Mouse (Mus musculus) limb, embryonic 15.5 days (tissue): ENCODE data around the gene Igfbp7. TPM values are rescaled to one million over a fixed set of nuclear protein-coding genes. Genes with fewer than 3 reads are reported as not detected.

Experiments
- ATAC-seq: fragments of 200-750 bp; cut with Nextera tagmentation; 2 replicates; pipeline ENCODE4 v1.8.0; 2017; ENCODE audit warnings: low read depth, moderate TSS enrichment; ENCODE audit not compliant: insufficient number of reproducible peaks, low FRiP score, low TSS enrichment
- H3K27ac ChIP-seq: fragments of 300-500 bp; sonication (generic); 2 replicates; pipeline ENCODE4 v1.5.1; 2015; ENCODE audit warnings: moderate library complexity, mild to moderate bottlenecking, inconsistent platforms
- H3K27me3 ChIP-seq: fragments of 300-500 bp; sonication (generic); 2 replicates; pipeline ENCODE4 v1.6.1; 2015; ENCODE audit warnings: inconsistent platforms
- H3K36me3 ChIP-seq: fragments of 300-500 bp; sonication (generic); 2 replicates; pipeline ENCODE4 v1.6.1; 2015; ENCODE audit warnings: inconsistent platforms
- H3K4me1 ChIP-seq: fragments of 300-500 bp; sonication (generic); 2 replicates; pipeline ENCODE4 v1.6.1; 2015; ENCODE audit warnings: inconsistent platforms
- H3K4me2 ChIP-seq: fragments of 300-500 bp; sonication (generic); 2 replicates; pipeline ENCODE4 v1.6.1; 2015; ENCODE audit warnings: mild to moderate bottlenecking, inconsistent platforms
- H3K4me3 ChIP-seq: fragments of 300-500 bp; sonication (generic); 2 replicates; pipeline ENCODE4 v1.5.1; 2015; ENCODE audit warnings: mild to moderate bottlenecking, inconsistent platforms
- H3K9ac ChIP-seq: fragments of 300-500 bp; sonication (generic); 2 replicates; pipeline ENCODE4 v1.6.1; 2015; ENCODE audit warnings: inconsistent platforms
- H3K9me3 ChIP-seq: fragments of 300-500 bp; sonication (generic); 2 replicates; pipeline ENCODE4 v1.6.1; 2016; ENCODE audit warnings: inconsistent platforms
- WGBS: fragments of 180-500 bp; shearing (Covaris S2); methylation state at CpG from one replicate; pipeline ENCODE4 v1.1.7; 2015; 5-methylcytosine and 5-hydroxymethylcytosine counted together
- polyA plus RNA-seq: library from polyadenylated mRNA; unstranded; fragments of >200 nt; fragmentation: Nextera tagmentation; extraction: Ambion mirVana; gene quantifications from 2 replicates; pipeline ENCODE4 v1.2.1, GENCODE M21; 2015

Gene Igfbp7
- polyA plus RNA-seq, 1 experiment from 2014 or later, result 138 TPM

- Histone ChIP-seq H3K36me3 (no peaks in the 10 kb centered on the region), H3K4me2 (no peak overlapping the region), H3K4me1 (peaks cover 7% of the 10 kb centered on the region; the same call in 1 of the 2 replicates), H3K9ac (no peak overlapping the region), H3K27ac (no peak overlapping the region), H3K4me3 (no peak overlapping the region), H3K27me3 (no peaks in the 10 kb centered on the region), H3K9me3 (no peaks in the 10 kb centered on the region)
- no peak for ATAC-seq
- 81% methylated on average over 6 of the region's 6 CpGs for WGBS
These were observed 21.8 kb downstream of the Igfbp7 start for GRCm38 (mm10) chr5:77385900-77386595.

GRCm38 (mm10) chr5:77385221-77385620 lies 22.6 kb downstream of the Igfbp7 start:
- 42% methylated on average over 5 of the region's 5 CpGs for WGBS
- H3K9ac ChIP-seq, result no peak overlapping the region
- no peaks in the 10 kb centered on the region for H3K9me3 ChIP-seq
- H3K36me3 ChIP-seq, result no peaks in the 10 kb centered on the region
- no peak for ATAC-seq
- H3K4me1 ChIP-seq, result peaks cover 7% of the 10 kb centered on the region; the same call in 1 of the 2 replicates
- no peak overlapping the region for H3K27ac ChIP-seq
- H3K4me2 ChIP-seq, result no peak overlapping the region
- H3K4me3 ChIP-seq, result no peak overlapping the region
- H3K27me3 ChIP-seq, result no peaks in the 10 kb centered on the region

GRCm38 (mm10) chr5:77384724-77385123 lies 23.1 kb downstream of the Igfbp7 start:
- Histone ChIP-seq H3K4me3 (no peak overlapping the region), H3K4me2 (no peak overlapping the region), H3K9ac (no peak overlapping the region), H3K36me3 (no peaks in the 10 kb centered on the region), H3K27me3 (no peaks in the 10 kb centered on the region), H3K9me3 (no peaks in the 10 kb centered on the region), H3K27ac (no peak overlapping the region), H3K4me1 (peaks cover 7% of the 10 kb centered on the region; the same call in 1 of the 2 replicates)
- no peak for ATAC-seq
- 82% methylated on average over 9 of the region's 9 CpGs for whole genome bisulfite sequencing

GRCm38 (mm10) chr5:77383799-77384554 lies 23.9 kb downstream of the Igfbp7 start:
- no peak overlapping the region for H3K9ac ChIP-seq
- H3K36me3 ChIP-seq, result no peaks in the 10 kb centered on the region
- no peak overlapping the region for H3K4me2 ChIP-seq
- H3K27me3 ChIP-seq, result no peaks in the 10 kb centered on the region
- 80% methylated on average over 5 of the region's 5 CpGs for WGBS
- peaks cover 9% of the 10 kb centered on the region; the same call in 1 of the 2 replicates for H3K4me1 ChIP-seq
- no peak overlapping the region for H3K27ac ChIP-seq
- H3K4me3 ChIP-seq, result no peak overlapping the region
- ATAC-seq, result no peak
- no peaks in the 10 kb centered on the region for H3K9me3 ChIP-seq

- Histone ChIP-seq H3K27ac (no peak overlapping the region), H3K9ac (no peak overlapping the region), H3K4me2 (no peak overlapping the region), H3K27me3 (no peaks in the 10 kb centered on the region), H3K9me3 (no peaks in the 10 kb centered on the region), H3K4me1 (peaks cover 4% of the 10 kb centered on the region; the same call in 1 of the 2 replicates), H3K36me3 (no peaks in the 10 kb centered on the region), H3K4me3 (no peak overlapping the region)
- 84% methylated on average over 5 of the region's 5 CpGs for WGBS
- ATAC-seq, result no peak
These were observed 26.2 kb downstream of the Igfbp7 start for GRCm38 (mm10) chr5:77381686-77382085.

- Histone ChIP-seq H3K9ac (no peak overlapping the region), H3K9me3 (no peaks in the 10 kb centered on the region)
- 63% methylated on average over 7 of the region's 7 CpGs for WGBS
These were observed 26.6 kb downstream of the Igfbp7 start for GRCm38 (mm10) chr5:77381283-77381682.

GRCm38 (mm10) chr5:77380321-77380901 lies 27.4 kb downstream of the Igfbp7 start:
- WGBS, result 75% methylated on average over 17 of the region's 17 CpGs
- peaks cover 4% of the 10 kb centered on the region; the same call in 1 of the 2 replicates for H3K4me1 ChIP-seq
- no peak overlapping the region for H3K4me3 ChIP-seq
- H3K36me3 ChIP-seq, result no peaks in the 10 kb centered on the region
- H3K27ac ChIP-seq, result no peak overlapping the region
- no peaks in the 10 kb centered on the region for H3K27me3 ChIP-seq
- no peak overlapping the region for H3K9ac ChIP-seq
- ATAC-seq, result no peak
- H3K4me2 ChIP-seq, result no peak overlapping the region
- H3K9me3 ChIP-seq, result no peaks in the 10 kb centered on the region

More at GRCm38 (mm10) chr5:77381283-77381682, 26.6 kb downstream of the Igfbp7 start:
- H3K4me2 ChIP-seq, result no peak overlapping the region
- peaks cover 4% of the 10 kb centered on the region; the same call in 1 of the 2 replicates for H3K4me1 ChIP-seq
- H3K27me3 ChIP-seq, result no peaks in the 10 kb centered on the region
- no peak overlapping the region for H3K4me3 ChIP-seq
- ATAC-seq, result no peak
- H3K27ac ChIP-seq, result no peak overlapping the region
- H3K36me3 ChIP-seq, result no peaks in the 10 kb centered on the region

- Histone ChIP-seq H3K4me1 (peaks cover 7% of the 10 kb centered on the region; the same call in 1 of the 2 replicates), H3K4me3 (no peak overlapping the region), H3K9ac (no peak overlapping the region), H3K27me3 (no peaks in the 10 kb centered on the region), H3K36me3 (no peaks in the 10 kb centered on the region), H3K4me2 (no peak overlapping the region), H3K27ac (no peak overlapping the region), H3K9me3 (no peaks in the 10 kb centered on the region)
- ATAC-seq, result 0 out of 2 replicates have a peak, but pooled peaks have one; percentile 3
- WGBS, result 36% methylated on average over 14 of the region's 14 CpGs
These were observed 28.3 kb downstream of the Igfbp7 start for GRCm38 (mm10) chr5:77379434-77380135.

- no peak overlapping the region for H3K4me2 ChIP-seq
- no peak for ATAC-seq
- no peak overlapping the region for H3K4me3 ChIP-seq
- H3K27ac ChIP-seq, result no peak overlapping the region
- H3K36me3 ChIP-seq, result no peaks in the 10 kb centered on the region
- WGBS, result 76% methylated on average over 3 of the region's 3 CpGs
- no peaks in the 10 kb centered on the region for H3K27me3 ChIP-seq
- H3K4me1 ChIP-seq, result peaks cover 5% of the 10 kb centered on the region; the same call in 1 of the 2 replicates
- H3K9me3 ChIP-seq, result no peaks in the 10 kb centered on the region
- H3K9ac ChIP-seq, result no peak overlapping the region
These were observed 29.8 kb downstream of the Igfbp7 start for GRCm38 (mm10) chr5:77378027-77378426.

GRCm38 (mm10) chr5:77375546-77375945 lies 32.3 kb downstream of the Igfbp7 start:
- Histone ChIP-seq H3K9ac (no peak overlapping the region), H3K36me3 (no peaks in the 10 kb centered on the region), H3K9me3 (no peaks in the 10 kb centered on the region), H3K4me2 (no peak overlapping the region), H3K27ac (no peak overlapping the region), H3K4me3 (no peak overlapping the region), H3K27me3 (no peaks in the 10 kb centered on the region), H3K4me1 (peaks cover 7% of the 10 kb centered on the region; the same call in 1 of the 2 replicates)
- ATAC-seq, result no peak
- WGBS, result 55% methylated on average over 4 of the region's 4 CpGs

GRCm38 (mm10) chr5:77374945-77375344 lies 32.9 kb downstream of the Igfbp7 start:
- WGBS, result 59% methylated on average over 3 of the region's 3 CpGs
- no peaks in the 10 kb centered on the region for H3K27me3 ChIP-seq
- H3K4me3 ChIP-seq, result no peak overlapping the region
- H3K27ac ChIP-seq, result 0 out of 2 replicates have a peak overlapping the region, but pooled peaks have one; percentile 27
- H3K4me1 ChIP-seq, result peaks cover 13% of the 10 kb centered on the region
- H3K9me3 ChIP-seq, result no peaks in the 10 kb centered on the region
- H3K4me2 ChIP-seq, result no peak overlapping the region
- H3K9ac ChIP-seq, result no peak overlapping the region
- ATAC-seq, result no peak
- H3K36me3 ChIP-seq, result no peaks in the 10 kb centered on the region
